Mouse (Mus musculus) layer of hippocampus, adult 9-10 months (tissue): ENCODE results near the gene Cdk19.
A peak's percentile ranks its signal among the peaks of the same experiment; 100 is the strongest.
"Not testable (repeated sequence)": the region's sequence is repeated elsewhere in the genome, so short reads cannot be mapped to it uniquely, and the experiment has no call there.

Source experiments
- DNase-seq: peaks from one replicate; pipeline ENCODE4 v3.0.0; 2022; ENCODE audit warnings: low spot score

Cdk19 gene

GRCm38 (mm10) chr10:40524032-40524806, 184.9 kb downstream of the Cdk19 start:
- no peak for DNase-seq

GRCm38 (mm10) chr10:40524991-40525390, 185.6 kb downstream of the Cdk19 start:
- peak; percentile 96 for DNase-seq

- no peak for DNase-seq
Measured at GRCm38 (mm10) chr10:40525616-40526155, 186.3 kb downstream of the Cdk19 start.

GRCm38 (mm10) chr10:40526301-40526761, 187.0 kb downstream of the Cdk19 start:
- DNase-seq, result no peak

- no peak for DNase-seq
Measured at GRCm38 (mm10) chr10:40526986-40527385, 187.6 kb downstream of the Cdk19 start.

- DNase-seq, result no peak
Measured at GRCm38 (mm10) chr10:40527573-40527972, 188.2 kb downstream of the Cdk19 start.

GRCm38 (mm10) chr10:40528668-40529067, 189.3 kb downstream of the Cdk19 start:
- no peak for DNase-seq

GRCm38 (mm10) chr10:40529617-40530016, 190.3 kb downstream of the Cdk19 start:
- no peak for DNase-seq

- no peak for DNase-seq
Measured at GRCm38 (mm10) chr10:40530661-40531060, 191.3 kb downstream of the Cdk19 start.

GRCm38 (mm10) chr10:40532586-40532985, 193.2 kb downstream of the Cdk19 start:
- not testable (repeated sequence) for DNase-seq
